Mouse (Mus musculus): ENCODE data around the gene Htra3.

Gene Htra3

GRCm38 (mm10) chr5:35612722-35613121 lies 66.9 kb downstream of the Htra3 start:
- DNase-seq (ENCODE audit: low spot score in 2 of 2): no peak

GRCm38 (mm10) chr5:35611900-35612299 lies 67.7 kb downstream of the Htra3 start:
- no peak for DNase-seq (ENCODE audit: low spot score in 2 of 2)

DNA sequence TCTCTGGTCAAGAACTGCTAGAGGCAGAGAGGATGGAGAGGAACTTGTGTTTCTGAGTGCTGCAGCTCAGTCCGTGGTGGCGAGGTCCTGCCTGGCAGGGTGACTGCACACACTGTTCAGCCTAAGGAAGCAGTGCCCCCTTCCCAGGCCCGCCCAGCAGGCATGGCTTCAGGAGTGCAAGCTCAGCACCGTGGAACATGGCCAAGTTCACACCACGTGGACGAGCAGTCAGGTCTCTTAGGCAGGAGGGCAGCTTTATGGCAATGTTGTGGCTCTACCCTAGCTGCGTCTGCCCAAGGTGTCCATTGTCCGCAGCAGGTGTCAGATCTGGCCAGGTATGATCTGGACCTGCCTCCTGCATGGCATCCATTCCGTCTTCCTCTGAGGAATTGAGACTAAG lies 68.4 kb downstream of the Htra3 start:
- no peak for DNase-seq (ENCODE audit: low spot score in 2 of 2)

GRCm38 (mm10) chr5:35610381-35610780 lies 69.2 kb downstream of the Htra3 start:
- DNase-seq (ENCODE audit: low spot score in 2 of 2): no peak

DNA sequence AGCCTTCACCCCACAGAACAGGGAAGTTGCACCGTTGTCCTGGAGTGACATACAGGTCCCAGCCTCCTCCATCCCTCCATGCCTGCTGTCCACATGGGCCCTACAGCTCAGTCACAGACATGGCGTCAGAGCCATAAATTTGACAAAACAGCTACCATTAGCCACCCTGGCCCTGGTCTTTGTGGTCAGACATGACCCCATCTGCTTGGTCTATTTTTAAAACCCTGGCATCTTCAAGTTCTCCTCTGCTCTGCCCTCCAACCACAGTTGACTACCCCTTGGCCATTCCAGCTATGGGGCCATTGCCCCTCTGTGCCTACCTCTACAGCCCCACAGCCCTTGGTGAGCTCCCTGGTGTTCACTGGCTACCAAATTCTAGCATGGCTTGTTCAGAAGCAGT lies 69.6 kb downstream of the Htra3 start:
- DNase-seq (ENCODE audit: low spot score in 2 of 2): no peak

- peak in 1 of 2 experiments; percentile 71 for DNase-seq (ENCODE audit: low spot score in 2 of 2)
Observed at GRCm38 (mm10) chr5:35609381-35609780, 70.2 kb downstream of the Htra3 start.

DNA sequence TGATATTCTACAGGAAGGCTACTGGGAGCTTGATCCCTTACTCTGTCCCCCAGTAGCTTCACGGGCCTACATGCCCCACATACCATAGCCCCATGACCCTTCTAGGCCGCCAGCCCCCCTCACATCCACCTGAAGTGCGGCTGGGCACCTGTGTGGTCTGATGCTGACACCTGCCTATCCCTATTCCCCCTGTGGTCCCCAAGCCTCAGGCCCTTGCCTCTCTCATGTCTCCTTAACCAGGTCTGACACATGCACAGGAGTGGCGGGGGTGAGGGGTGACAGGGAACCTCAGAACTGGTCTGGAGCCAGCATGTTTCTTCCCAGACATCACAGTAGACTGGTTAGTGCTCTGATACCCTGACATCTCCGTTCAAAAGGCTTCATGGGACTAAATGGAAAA lies 71.0 kb downstream of the Htra3 start:
- no peak for DNase-seq (ENCODE audit: low spot score in 2 of 2)

GRCm38 (mm10) chr5:35607784-35608183 lies 71.8 kb downstream of the Htra3 start:
- DNase-seq (ENCODE audit: low spot score in 2 of 2): no peak

- DNase-seq (ENCODE audit: low spot score in 2 of 2): no peak
Observed at GRCm38 (mm10) chr5:35606800-35607199, 72.8 kb downstream of the Htra3 start.

- no peak for DNase-seq (ENCODE audit: low spot score in 2 of 2)
Observed at GRCm38 (mm10) chr5:35605355-35605754, 74.2 kb downstream of the Htra3 start.

Data from urinary bladder, postnatal 36 days (tissue).